Mouse (Mus musculus) c-Kit-positive CD71-positive TER-119-positive erythroid progenitor cells, embryonic 14.5 days (primary cell): ENCODE data around the gene Myom1.
"Not testable (repeated sequence)": the region's sequence is repeated elsewhere in the genome, so short reads cannot be mapped to it uniquely, and the experiment has no call there.

Experiments used
- DNase-seq: peaks from one replicate; pipeline ENCODE4 v3.0.0-alpha.2; 2013; ENCODE audit warnings: low spot score

Myom1 gene

DNA sequence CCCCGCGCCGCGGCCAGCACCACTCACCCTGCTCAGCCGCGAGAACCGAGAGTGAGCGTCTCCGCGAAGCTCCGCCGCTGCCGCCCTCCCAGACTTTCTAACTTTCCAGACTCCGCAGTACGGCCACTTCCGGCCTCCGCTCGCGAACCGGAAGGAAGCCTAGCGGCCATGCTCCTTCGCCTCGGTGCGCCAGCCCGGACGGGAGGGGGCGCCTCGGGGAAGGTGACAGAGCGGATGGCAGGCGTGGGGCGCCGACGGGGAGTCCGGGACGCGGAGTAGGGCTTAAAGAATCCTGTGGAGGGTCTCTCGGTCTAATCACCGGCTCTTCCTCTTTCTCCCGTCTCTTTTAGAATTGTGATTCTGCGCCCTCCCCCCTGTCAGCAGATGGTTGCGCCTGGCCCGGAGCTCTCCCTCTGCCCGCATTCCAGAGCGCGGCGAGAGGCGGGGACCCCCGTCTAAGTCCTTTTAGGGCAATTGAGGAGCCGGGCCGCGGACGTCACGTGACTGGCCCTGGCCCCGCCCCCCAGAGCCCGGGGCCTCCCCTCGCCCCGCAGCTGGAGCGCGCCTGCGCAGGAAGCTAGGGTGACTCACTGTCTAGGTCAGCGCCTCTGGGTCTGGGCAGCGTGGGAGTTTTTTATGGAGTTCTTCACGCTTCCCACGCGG is at the start of gene Myom1:
TSS of gene Myom1 (plus strand) at position 553 of the 663 bp plus-strand sequence.
- peak; percentile 97 for DNase-seq

DNA sequence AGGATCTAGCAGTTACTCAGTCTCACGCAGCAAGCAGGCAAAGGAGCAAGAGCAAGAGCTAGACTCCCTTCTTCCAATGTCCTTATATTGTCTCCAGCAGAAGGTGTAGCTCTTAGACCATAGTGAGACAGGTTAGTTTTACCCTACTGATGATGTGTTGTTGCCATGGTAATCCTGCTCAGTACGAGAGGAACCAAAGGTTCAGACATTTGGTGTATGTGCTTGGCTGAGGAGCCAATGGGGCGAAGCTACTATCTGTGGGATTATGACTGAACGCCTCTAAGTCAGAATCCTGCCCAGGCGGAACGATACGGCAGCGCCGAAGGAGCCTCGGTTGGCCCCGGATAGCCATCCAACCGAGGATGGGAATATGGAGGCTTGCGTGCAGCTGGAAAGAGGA is 38.9 kb upstream of the Myom1 start:
- DNase-seq = peak; percentile 52

DNA sequence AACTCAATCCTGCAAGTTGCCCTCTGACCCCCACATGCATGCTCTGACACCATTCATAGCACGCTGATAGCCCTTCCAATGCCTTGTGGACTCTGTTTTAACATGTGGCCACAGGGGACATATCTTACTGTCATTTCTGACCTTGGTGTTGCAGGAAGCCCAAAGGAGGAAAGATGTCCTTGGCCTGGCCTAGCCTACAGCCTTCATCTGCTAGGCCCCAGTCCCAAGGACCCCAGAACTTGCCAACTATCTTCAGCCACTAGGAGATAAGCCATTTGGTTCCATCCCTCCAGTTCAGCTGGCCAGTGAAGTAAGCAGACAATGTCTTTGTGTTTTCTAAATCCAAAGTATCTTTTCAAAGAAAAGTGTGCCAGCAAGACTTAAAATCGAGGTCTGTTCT is 37.2 kb upstream of the Myom1 start:
- DNase-seq = no peak

DNA sequence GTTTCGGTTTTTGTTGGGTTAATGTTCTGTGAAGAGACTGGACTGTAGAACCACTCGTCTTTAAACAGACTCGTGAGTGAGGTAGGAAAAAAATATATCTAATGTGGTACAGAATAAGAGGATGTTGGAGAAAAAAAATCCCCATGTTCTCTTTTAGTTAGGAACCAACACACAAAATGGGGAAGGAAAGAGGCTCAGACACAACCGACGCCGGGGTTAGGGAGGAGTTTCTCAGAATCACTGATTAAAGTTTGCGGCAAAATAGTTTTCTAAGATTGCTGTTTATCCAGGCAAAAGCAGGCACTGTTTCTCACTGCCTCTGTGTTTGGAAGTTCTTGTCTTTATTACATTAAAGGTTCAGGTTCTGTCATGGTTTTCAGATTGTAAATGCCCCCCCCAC is 36.3 kb upstream of the Myom1 start:
- no peak for DNase-seq

DNA sequence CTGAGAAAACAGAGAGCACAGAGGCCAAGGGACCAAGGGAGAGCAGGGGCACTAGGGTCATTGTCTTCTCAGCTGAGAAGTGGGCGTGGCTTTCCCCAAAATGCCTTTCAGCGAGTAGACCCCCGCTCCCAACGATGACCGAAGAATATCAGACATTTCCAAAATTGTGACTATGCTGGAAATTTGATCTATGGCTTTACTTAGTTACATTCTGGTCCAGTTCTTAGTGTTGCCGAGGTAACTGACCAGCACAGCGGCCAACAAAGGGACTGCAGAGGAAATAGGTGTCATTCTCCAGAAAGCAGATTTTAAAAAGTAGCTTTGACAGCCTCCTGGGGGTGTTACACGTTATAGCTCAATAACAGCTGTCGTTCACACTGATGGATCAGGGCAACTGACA is 35.2 kb upstream of the Myom1 start:
- no peak for DNase-seq

DNA sequence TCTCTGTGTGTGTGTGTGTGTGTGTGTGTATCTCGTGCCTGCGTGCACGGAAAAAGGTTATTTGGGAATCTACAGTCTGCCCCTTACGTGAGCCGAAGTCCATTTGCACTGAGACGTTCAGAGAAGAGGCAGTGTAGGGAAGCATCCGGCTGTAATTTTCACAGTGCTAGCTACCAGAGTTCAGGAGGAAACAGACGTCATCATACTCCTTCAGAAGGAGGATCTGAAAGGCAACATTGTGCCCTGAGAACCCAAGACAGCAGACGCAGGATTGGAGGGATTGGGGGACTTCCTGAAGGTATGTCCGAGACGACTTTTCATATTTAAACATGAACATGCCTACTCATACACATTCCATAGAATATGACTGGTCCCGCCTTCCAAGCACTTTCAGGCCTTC is 34.8 kb upstream of the Myom1 start:
- DNase-seq = no peak

DNA sequence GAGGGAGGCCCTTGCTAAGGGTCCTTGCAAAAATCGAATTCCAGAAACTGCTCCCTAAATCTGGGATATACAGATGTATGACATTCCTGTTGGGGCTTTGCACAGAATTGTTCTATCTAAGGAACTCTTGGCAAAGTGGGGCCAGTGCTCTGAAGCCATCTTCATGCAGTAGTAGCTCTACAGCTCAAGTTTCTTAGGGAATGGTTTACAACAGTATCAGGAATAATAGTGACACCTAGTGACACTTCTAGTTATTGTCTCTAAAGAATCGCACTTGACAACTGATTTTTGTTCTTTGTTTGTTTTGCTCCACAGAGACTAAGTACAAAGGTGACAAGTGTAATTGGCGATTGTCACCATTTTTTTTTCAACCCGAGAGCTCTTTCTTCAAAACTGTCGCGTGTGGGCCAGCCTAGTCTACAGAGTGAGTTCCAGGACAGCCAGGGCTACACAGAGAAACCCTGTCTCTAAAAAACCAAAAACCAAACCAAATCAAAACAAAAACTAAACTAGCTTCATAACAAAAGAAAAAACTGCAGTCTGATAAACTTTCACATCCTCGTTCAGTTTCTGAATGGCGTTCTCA is 33.7 kb upstream of the Myom1 start:
- DNase-seq = no peak

DNA sequence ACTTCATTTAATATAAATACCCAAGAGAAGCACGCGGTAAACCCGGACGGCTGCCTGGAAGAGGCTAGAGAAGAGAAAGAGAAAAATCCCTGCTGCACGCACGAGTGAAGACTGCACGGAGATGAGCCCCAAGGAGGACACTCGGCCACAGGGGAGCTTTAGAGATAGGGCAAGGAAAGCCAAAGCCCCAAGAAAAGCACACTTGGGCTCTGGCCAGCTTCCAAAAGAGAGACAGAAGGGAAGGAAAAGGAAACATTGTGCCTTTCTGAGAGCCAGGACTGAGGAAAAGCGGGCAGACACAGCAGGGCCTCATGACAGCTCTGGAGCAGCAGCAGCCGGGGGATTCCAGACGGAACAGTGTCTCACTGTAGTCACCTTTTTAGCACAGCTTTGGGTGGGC is 31.2 kb upstream of the Myom1 start:
- no peak for DNase-seq

DNA sequence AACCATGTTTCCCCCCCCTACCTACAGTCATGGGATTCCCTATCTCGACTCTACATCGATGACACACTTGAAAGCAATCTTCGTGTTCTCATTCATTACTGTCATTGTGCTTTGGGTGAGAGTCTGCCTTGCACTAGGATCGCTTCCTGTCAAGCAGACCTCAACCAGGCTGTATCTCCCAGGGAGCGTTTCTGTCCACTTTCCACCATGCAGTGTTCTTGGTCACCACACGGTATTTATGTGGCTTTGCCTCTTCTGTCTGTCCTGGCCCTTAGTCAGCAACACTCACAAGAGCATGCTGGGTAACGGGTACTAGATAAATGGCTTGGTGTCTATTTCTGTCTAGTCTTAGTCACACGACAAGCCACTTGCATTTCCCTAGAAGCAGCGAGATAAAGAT is 29.0 kb upstream of the Myom1 start:
- no peak for DNase-seq

DNA sequence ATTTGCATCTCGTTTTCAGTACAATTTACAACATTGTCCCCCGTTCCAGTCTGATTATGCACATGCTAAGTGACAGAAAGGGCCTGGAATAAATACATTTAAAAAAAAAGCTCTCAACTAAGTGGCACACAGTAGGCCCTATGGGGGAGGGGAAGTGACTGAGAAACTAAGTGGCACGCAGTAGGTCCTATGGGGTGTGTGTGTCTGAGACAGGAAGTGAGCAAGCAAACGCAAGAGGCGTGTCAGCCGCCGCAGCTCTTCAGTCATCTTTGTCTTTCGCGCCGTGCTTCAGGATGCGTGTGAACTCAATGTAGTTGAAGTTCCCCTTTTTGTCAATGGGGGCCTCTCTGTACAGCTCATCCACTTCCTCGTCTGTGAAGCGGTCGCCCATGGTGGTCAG is 28.4 kb upstream of the Myom1 start:
- DNase-seq = not testable (repeated sequence)

DNA sequence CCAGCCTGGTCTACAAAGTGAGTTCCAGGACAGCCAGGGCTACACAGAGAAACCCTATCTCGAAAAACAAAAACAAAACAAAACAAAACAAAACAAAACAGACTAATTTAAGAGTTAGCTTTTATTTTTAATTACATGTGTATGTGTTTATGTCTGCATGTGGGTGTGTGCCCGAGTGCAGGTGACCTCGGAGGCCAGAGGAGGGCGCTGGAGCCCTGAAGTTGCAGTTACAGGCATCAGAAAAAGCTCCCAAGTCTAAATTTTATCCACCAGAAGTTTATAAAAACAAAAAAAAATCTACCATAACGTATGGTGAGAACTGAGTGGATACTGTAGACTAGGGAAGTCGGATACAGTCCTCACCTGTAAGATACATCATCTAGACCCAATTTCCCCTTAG is 24.6 kb upstream of the Myom1 start:
- DNase-seq = no peak

DNA sequence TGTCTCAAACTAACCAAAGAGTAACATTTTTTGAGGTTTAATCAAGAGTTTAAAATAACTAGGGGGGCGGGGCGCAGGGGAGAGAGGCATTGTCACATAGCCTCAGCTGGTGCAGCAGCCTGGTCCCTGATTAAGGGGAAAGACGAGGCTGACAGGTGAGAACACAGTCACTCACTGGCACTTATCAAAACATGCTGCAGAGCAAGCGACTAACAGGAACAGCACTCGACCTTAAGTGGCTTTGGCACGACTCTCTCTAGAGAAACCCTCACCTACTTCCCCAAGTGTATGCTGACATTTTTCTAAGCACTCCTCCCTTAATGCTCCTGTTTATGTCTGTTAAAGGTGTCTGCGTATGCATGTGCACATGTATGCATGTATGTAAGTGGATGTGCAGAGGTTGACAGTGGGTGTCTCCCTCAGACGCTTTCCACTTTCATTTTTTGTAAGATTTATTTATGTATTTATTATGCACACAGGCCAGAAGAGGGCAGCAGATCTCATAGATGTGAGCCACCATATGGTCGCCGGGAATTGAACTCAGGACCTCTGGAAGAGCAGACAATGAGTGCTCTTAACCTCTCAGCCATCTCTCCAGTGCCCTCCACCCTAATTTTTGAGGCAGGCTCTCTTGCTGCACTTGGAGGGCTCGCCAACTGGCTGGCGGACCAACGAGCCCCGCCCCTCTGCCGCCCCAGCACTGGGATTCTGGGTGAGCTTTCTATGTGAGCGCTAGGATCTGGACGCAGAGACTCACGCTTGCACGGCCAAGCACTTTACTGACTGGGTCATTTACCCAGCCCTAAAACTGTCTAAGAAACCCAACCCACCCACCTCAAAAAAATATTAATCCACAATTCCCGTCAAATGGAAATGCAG is 22.8 kb upstream of the Myom1 start:
- DNase-seq = no peak

DNA sequence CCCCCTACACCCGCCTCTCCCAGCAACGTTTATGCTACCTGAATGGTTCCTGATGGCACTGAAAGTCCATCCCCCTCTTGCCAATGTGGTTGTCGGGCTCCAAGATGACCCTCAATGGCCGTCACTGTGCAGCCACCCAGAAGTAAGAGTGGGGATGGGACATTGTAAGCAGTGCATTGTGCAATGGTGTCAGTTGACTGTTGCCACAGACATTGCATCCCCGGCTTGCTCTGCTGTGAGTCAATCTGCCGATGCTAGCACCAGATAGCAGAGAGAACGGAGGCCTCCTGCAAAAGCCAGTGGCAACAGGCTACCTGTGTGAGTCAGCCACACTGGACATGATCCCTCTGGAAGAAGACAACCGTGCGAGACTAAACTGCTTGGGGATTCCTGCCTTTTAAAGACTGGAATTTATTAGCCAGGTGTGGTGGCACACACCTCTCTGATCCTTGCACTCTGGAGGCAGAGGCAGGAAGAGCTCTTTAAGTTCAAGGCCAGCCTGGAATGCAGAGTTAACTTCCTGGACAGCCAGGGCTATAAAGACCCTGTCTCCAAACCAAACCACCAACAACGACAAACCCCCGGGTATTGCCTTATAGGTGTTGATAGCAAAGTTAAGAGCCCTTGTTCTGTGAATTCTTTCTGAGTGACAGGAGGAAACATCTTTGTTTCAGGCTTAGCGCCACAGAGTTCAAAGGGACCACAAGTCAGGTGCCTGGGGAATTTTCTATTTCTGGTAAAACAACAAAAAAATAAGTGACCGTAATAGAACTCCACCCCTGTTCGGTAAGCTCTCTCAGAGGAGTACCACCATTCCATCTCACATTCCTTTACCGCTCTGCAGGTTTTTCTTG is 16.7 kb upstream of the Myom1 start:
- no peak for DNase-seq

DNA sequence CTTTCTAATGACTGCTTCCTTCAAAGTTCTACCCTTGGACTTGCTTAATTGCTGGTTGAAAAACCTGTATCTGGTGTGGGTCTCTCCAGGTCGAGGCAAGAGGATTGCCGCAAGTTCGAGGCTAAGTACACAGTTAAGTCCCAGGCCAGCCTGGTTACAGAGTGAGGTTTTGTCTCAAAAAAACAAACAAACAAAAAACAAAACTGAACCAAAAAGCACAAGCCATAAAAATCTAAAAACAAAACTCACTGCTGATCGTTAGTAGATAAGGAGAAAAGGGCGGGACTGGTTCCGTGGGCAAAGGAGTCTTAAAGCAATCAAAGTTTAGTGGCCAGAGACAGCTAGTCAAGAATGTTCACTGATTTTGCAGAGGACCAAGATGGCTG is 16.1 kb upstream of the Myom1 start:
- DNase-seq = no peak

DNA sequence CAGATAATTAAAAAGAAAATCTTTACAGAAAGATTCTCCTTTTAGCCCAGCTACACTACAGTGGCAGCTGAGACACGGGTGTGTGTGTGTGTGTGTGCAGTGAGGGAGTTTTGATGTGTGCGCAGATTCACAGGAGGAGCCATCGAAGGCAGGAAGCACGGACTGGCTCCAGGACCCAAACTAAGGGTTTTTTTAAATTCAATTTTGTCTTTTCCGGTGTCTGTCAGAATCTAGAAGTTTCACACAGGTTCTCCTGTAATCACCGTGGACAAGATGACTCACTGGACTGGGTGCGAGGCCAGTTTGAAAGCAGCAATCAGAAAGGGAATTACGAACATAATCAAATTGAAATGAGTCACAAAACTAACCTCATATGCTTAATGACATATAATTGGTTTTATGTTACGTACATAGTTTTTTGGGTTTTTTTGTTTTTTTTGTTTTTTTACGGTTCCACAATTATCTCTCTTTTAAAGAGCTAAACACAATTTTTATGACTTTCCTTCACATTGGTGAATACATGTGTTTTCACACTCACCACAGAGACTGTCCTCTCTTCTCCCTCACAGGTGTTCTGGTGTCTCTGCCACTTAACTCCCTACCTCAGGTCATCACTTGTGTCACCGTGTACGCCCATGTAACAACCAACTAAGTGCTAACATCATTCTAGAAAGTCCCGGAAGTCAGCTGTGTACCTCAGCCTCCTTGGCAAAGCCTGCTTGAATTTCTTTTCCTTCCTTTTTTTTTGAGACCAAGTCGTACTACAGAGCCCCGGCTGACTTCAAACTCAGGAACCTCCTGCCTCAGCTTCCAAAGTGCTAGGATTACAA is 15.4 kb upstream of the Myom1 start:
- no peak for DNase-seq

DNA sequence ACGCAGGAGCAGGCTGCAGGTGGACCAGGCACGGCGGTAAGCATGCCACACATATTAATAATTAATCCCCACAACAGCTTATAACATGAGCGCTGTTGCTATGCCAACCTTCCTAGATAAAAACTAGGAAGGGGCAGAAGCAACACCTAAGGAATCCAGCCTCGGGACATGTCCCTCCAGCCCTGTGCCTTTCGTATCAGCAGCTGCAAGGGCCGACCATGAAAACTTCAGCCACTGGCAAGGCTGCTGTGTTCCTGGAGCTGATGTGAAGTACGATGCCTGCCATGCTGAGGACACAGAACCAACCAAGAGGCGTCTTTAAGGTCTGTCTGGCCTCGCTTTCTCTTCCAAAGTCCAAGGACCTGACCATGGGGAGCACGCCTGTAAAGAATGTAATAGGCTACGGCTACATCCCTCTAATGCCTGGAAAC is 14.1 kb upstream of the Myom1 start:
- no peak for DNase-seq

DNA sequence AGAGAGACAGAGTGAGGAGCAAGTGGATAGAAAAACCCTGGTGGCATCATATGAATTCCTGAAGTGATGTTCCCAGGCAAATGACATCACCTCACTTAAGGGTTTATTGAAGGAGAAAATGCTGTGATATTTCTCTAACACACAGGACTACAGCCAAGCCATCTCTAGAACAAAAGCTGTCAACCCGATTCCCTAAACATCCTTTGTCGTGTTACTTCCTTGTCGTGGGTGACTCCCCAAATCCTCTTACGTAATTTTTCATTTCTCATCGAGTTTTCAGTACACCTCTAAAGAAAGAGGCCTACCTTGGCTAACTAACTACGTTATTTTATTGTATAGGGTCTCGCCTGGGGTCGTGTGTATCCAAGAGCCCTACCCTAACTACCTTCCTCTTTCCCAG is 13.0 kb upstream of the Myom1 start:
- no peak for DNase-seq

DNA sequence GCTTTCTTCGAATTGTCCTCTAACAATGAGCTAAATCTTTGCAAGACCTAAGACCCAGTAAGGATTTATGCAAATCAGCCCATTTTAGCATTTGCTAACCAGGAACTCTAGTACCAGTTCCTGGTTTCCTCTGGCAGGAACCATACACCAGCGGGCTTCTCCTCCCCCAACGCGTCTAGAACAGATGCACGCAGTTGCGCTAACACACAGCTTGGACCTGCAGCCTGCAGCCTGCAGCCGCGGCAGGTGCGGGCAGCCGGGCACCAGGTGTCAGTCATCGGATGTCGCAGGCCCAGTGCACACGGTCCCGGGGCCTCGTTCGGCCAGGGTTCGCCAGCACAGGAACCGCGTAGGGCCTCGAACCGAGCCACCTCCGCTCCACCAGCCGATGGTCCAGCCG is 12.4 kb upstream of the Myom1 start:
- DNase-seq = no peak

DNA sequence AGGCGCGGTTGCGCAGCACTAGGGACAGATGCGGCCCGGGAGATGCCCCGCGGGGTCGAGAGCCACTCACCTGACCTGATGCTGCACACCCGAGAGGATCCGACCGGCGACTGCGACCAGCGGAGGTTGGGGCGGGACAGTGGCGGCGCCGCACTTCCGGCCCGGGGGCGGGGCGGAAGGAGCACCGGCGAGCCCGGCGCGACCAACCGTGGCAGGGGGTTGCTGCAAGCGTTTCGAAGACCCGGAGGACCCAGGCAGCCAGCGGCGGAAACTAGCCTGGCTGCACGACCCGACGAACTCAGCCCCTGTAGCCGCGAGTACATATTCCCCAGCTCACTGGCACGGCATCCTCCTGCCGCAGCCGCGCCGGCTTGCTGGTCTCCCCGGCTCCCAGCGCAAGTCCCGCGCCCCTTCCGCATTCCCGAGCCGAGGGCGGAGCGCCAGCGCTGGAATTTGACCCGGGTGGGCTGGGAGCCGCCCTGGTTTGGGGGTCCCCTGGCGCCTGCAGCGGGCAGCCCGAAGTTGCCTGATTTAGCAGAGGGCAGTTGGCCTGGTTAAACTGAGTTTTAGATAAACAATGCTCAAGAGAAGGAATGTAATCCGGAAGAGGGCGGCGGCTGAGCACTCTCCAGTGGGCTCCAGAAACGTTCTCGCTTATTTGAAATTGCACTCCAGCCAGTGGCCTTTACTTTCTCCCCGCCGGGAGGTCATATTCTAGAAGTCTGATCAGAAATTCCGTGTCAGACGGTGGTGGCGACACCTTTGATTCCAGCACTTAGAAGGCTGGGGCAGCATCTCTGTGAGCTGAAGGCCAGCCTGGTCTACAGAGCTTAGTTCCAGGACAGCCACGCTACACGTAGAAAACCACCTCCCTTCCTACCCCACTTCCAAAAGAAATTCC is 11.8 kb upstream of the Myom1 start:
- peak; percentile 70 for DNase-seq
